Mouse (Mus musculus) stomach, postnatal 0 days (tissue): ENCODE measurements around the gene Limd2.

ENCODE experiments used
- CTCF ChIP-seq: IDR thresholded peaks from 2 replicates; pipeline ENCODE4 v1.5.1; 2016; ENCODE audit warnings: antibody characterized with exemption, low read depth, mild to moderate bottlenecking, moderate library complexity
- EP300 ChIP-seq: optimal IDR thresholded peaks from 2 replicates; pipeline ENCODE3; 2016; ENCODE audit warnings: antibody characterized with exemption

- TF ChIP-seq EP300 (no peak), CTCF (no peak)
Observed at GRCm38 (mm10) chr11:106158930-106159215, 1.8 kb downstream of the Limd2 start.
